Mouse (Mus musculus) ES-E14 (cell line): ENCODE results near the gene Nipa2.

Source experiments
- ZC3H11A ChIP-seq: IDR thresholded peaks from 2 replicates; pipeline ENCODE4 v1.6.1; 2012; ENCODE audit warnings: low read depth, mild to moderate bottlenecking, inconsistent platforms, low read length, borderline replicate concordance
- ZNF384 ChIP-seq: IDR thresholded peaks from 2 replicates; pipeline ENCODE4 v1.6.1; 2012; ENCODE audit warnings: low read depth, low read length, inconsistent platforms

DNA sequence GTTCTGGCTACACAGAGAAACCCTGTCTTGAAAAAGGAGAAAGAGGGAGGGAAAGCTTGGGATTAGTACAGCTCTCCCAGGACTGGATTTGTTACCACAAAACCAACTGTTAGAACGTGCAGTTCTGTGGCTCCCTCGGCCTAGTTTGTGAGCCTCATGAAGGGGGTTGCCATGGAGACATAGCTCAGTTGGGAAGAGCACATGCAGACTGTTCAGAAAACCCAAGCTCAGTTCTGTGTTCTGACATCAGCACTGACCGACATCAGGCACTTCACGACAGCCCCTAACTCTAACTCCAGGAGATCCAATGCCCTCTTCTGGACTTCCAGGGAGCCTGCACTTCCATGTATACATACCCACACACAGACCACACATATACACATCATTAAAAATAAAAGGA is 32.7 kb upstream of the Nipa2 start:
- no peak for TF ChIP-seq ZNF384
- TF ChIP-seq ZC3H11A, result no peak
